Mouse (Mus musculus) erythroblast, embryonic 14.5 days (primary cell): ENCODE measurements around the gene Necab3.

ENCODE experiments used
- GATA1 ChIP-seq: IDR thresholded peaks from 2 replicates; pipeline ENCODE4 v1.6.1; 2012; ENCODE audit warnings: low read length, inconsistent platforms, mixed read lengths
- TAL1 ChIP-seq: IDR thresholded peaks from 3 replicates; pipeline ENCODE4 v1.6.1; 2012; ENCODE audit warnings: low read length, inconsistent platforms, mixed read lengths

DNA sequence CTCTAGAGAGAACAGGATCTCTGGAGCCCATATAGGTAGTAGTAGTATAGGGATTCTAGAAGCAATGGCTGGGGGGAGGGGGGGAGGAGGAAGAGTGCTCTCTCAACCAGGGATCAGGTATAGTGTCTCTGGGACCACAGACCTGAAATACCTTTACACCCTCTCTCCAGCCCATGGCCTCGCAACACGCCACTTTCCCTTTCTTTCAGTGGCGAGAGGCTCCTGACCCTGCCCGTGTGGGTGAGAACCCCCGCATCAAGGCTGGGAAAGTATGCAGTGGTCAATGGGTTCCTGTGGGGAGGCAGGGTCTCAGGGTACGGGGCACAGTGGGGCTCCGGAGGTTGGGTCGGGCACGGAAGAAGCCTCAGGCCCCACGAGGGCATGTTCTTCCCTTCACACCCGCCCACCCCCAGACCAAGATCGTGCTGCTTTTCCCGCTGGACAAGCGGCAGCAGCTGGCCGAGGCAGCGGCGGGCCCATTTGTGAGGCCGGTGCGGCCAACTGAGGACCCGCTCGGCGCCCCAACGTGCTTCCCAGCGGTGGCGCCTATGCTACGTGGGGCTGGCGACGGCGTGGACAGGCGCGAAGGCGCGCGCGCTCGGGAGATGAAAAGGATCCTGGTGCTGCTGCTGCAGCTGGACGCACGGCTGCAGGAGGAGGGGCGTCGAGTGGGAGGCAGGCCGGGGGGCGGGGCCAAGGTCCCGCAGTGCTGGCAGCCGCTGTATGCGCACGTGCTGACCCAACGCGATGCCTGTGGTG is 9.4 kb downstream of the Necab3 start:
- TF ChIP-seq GATA1 (no peak), TAL1 (no peak)
